Mouse (Mus musculus) heart, embryonic 11.5 days (tissue): ENCODE measurements around the gene Itpkb. TPM values are rescaled to one million over a fixed set of nuclear protein-coding genes. Genes with fewer than 3 reads are reported as not detected.

Source experiments
- ATAC-seq: fragments of 200-750 bp; cut with Nextera tagmentation; replicated peaks from 2 replicates; pipeline ENCODE4 v1.8.0; 2017; ENCODE audit warnings: moderate library complexity; ENCODE audit not compliant: insufficient number of reproducible peaks, low FRiP score, low TSS enrichment
- H3K27ac ChIP-seq: fragments of 300-500 bp; sonication (generic); 2 replicates; pipeline ENCODE4 v1.5.1; 2014; ENCODE audit warnings: mild to moderate bottlenecking, low read depth, low read length
- H3K27me3 ChIP-seq: fragments of 300-500 bp; sonication (generic); 2 replicates; pipeline ENCODE4 v1.6.1; 2014; ENCODE audit warnings: mild to moderate bottlenecking, low read length, mixed read lengths; ENCODE audit not compliant: control insufficient read depth, insufficient read depth
- H3K36me3 ChIP-seq: fragments of 300-500 bp; sonication (generic); 2 replicates; pipeline ENCODE4 v1.6.1; 2014; ENCODE audit warnings: mild to moderate bottlenecking, low read length, moderate library complexity, mixed read lengths; ENCODE audit not compliant: control insufficient read depth, insufficient read depth
- H3K4me1 ChIP-seq: fragments of 300-500 bp; sonication (generic); 2 replicates; pipeline ENCODE4 v1.6.1; 2014; ENCODE audit warnings: low read length; ENCODE audit not compliant: control insufficient read depth, insufficient read depth
- H3K4me2 ChIP-seq: fragments of 300-500 bp; sonication (generic); 2 replicates; pipeline ENCODE4 v1.6.1; 2014; ENCODE audit warnings: mild to moderate bottlenecking, moderate library complexity
- H3K4me3 ChIP-seq: fragments of 300-500 bp; sonication (generic); 2 replicates; pipeline ENCODE4 v1.5.1; 2014; ENCODE audit warnings: low read depth, low read length
- H3K9ac ChIP-seq: fragments of 300-500 bp; sonication (generic); 2 replicates; pipeline ENCODE4 v1.6.1; 2014; ENCODE audit warnings: mild to moderate bottlenecking, low read depth, low read length, moderate library complexity
- H3K9me3 ChIP-seq: fragments of 300-500 bp; sonication (generic); replicated peaks from 2 replicates; pipeline ENCODE4 v1.6.1; 2016; ENCODE audit warnings: low read length; ENCODE audit not compliant: control insufficient read depth
- WGBS: fragments of 180-500 bp; shearing (Covaris S2); extraction: QIAGEN DNeasy Blood & Tissue Kit; methylation state at CpG from one replicate; pipeline ENCODE4 v1.1.7; 2014; ENCODE audit not compliant: insufficient replicate concordance; 5-methylcytosine and 5-hydroxymethylcytosine counted together
- polyA plus RNA-seq: library from polyadenylated mRNA; unstranded; fragments of >200 nt; fragmentation: Nextera tagmentation; extraction: Ambion mirVana; gene quantifications from 2 replicates; pipeline ENCODE4 v1.2.1, GENCODE M21; 2014

Gene Itpkb
- polyA plus RNA-seq, 1 experiment from 2014 or later: 4.0 TPM

DNA sequence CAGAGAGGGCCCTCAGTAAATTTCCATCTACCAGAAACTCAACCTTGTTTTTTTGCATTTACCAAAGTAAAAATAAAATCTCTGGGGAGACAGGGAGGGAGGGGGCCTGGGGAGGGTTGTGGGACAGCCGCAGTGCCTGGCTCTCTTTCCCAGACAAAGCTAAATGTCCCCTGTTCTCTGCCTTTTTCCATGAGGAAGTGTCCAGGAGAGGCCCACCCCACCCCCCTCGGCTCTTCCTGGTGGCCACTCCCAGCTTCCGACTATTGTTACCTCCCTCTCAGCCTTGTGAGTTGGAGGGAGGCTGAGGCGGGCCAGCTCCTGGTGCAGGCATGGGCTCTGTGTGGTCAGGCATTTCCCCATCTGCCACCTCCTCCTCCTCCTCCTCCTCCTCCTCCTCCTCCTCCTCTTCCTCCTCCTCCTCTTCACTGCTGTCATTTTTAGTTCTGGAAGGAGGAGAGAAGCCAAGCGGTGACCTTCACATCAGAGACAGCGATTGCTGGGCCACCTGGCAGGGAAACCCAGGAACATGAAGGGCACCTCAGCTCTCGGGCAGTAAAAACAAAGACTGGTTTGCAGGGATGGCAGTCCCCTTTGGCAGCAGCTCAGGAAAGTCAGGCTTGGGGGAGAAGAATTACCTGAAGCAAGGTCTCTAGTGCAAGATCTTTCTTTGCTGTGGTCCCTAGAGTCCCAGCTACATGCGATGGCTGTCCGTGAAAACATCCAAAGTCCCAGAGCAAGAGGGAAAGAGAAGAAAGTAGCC is 75.5 kb downstream of the Itpkb start:
- Histone ChIP-seq H3K9me3 (no peaks in the 10 kb centered on the region), H3K4me1 (peaks cover 74% of the 10 kb centered on the region), H3K27ac (peak overlapping the region; percentile 59), H3K4me2 (no peak overlapping the region), H3K4me3 (no peak overlapping the region), H3K36me3 (no peaks in the 10 kb centered on the region), H3K27me3 (no peaks in the 10 kb centered on the region), H3K9ac (no peak overlapping the region)
- WGBS: 77% methylated on average over 9 of the region's 9 CpGs
- 0 out of 2 replicates have a peak, but pooled peaks have one; percentile 19 for ATAC-seq

GRCm38 (mm10) chr1:180406336-180407035 is 76.2 kb downstream of the Itpkb start:
- Histone ChIP-seq H3K4me2 (peak overlapping the region; percentile 58; the same call in 1 of the 2 replicates), H3K4me1 (peaks cover 77% of the 10 kb centered on the region), H3K4me3 (no peak overlapping the region), H3K27ac (no peak overlapping the region), H3K36me3 (no peaks in the 10 kb centered on the region), H3K9me3 (no peaks in the 10 kb centered on the region), H3K9ac (no peak overlapping the region), H3K27me3 (no peaks in the 10 kb centered on the region)
- 58% methylated on average over 11 of the region's 11 CpGs for WGBS
- no peak for ATAC-seq

GRCm38 (mm10) chr1:180407171-180407671 is 76.9 kb downstream of the Itpkb start:
- Histone ChIP-seq H3K4me1 (peaks cover 72% of the 10 kb centered on the region), H3K9ac (peak overlapping the region; percentile 61; the same call in 1 of the 2 replicates), H3K4me2 (peak overlapping the region; percentile 58), H3K27me3 (no peaks in the 10 kb centered on the region), H3K9me3 (no peaks in the 10 kb centered on the region), H3K36me3 (no peaks in the 10 kb centered on the region), H3K4me3 (peak overlapping the region; percentile 19; the same call in 1 of the 2 replicates), H3K27ac (no peak overlapping the region)
- WGBS: 17% methylated on average over 16 of the region's 16 CpGs
- no peak for ATAC-seq

- Histone ChIP-seq H3K4me3 (no peak overlapping the region), H3K36me3 (no peaks in the 10 kb centered on the region), H3K27ac (no peak overlapping the region), H3K9ac (peak overlapping the region; percentile 61; the same call in 1 of the 2 replicates), H3K4me1 (peaks cover 64% of the 10 kb centered on the region), H3K9me3 (no peaks in the 10 kb centered on the region), H3K27me3 (no peaks in the 10 kb centered on the region), H3K4me2 (no peak overlapping the region)
- no peak for ATAC-seq
- 68% methylated on average over 18 of the region's 18 CpGs for WGBS
Observed at GRCm38 (mm10) chr1:180407727-180408719, 77.7 kb downstream of the Itpkb start.

DNA sequence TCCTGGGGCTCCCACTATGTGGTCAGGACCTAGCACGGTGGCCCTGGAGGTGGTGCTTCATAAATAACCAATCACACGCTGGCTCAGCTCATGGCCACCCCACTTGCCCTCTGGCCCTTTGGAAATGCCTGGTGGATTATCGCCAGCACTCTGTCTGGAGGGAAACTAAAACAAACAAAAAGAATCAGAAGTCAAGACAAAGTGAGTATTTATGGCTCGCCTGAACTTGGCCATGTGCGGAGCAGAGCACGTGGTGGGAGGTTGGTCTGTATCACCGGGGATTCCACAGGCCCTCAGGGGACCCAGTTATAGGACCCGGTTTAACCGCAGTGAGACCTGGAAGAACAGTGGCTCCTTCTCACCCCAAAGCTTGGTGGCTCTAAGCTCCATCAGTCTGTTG is 78.5 kb downstream of the Itpkb start:
- Histone ChIP-seq H3K4me1 (peaks cover 56% of the 10 kb centered on the region), H3K9ac (no peak overlapping the region), H3K4me2 (no peak overlapping the region), H3K36me3 (no peaks in the 10 kb centered on the region), H3K27ac (no peak overlapping the region), H3K4me3 (no peak overlapping the region), H3K27me3 (no peaks in the 10 kb centered on the region), H3K9me3 (no peaks in the 10 kb centered on the region)
- WGBS: 47% methylated on average over 9 of the region's 9 CpGs
- no peak for ATAC-seq

DNA sequence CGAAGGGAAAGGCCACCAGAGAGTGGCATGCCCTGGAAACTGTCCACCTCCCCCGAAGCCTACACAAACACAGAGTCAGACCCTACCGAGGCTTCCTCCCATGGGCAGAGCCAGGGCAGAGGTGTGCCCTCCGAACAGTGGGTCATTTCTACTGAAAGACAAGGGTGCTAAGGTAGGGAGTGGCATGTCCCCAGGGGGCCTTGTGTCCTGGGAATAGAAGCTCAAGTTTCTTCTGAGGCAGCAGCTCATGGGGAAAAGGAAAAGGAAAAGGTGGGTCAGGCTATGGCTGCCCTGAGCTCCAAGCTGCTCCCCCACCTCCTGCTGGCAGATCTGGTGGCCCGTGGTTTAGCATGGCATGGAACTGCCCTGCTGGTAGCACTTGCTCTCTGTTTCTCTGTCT is 79.5 kb downstream of the Itpkb start:
- ATAC-seq: no peak
- H3K27me3 ChIP-seq: no peaks in the 10 kb centered on the region
- no peak overlapping the region for H3K4me2 ChIP-seq
- no peaks in the 10 kb centered on the region for H3K9me3 ChIP-seq
- H3K4me1 ChIP-seq: peaks cover 47% of the 10 kb centered on the region
- 40% methylated on average over 5 of the region's 5 CpGs for WGBS
- H3K4me3 ChIP-seq: no peak overlapping the region
- no peak overlapping the region for H3K9ac ChIP-seq
- H3K27ac ChIP-seq: no peak overlapping the region
- no peaks in the 10 kb centered on the region for H3K36me3 ChIP-seq

DNA sequence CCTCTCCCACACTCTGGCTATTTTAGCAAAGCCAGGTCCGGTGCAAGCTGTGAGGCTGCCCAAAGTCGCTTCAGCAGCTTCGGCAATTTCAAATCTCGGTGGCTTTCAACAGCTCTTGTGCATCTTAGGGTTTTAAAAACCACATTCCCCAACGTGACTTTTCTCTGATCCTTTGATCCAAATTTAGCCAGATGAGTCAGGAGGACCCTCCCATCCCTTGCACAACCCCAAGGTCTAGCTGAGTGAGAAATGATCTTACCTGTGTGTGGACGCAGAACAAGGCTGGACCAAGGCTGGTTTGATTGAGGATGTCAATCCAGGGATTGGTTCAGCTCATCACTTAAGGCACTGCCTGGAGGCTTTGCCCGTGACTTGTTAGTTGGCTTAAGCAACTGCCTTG is 80.0 kb downstream of the Itpkb start:
- Histone ChIP-seq H3K27me3 (no peaks in the 10 kb centered on the region), H3K4me1 (peaks cover 49% of the 10 kb centered on the region), H3K4me2 (no peak overlapping the region), H3K4me3 (no peak overlapping the region), H3K27ac (no peak overlapping the region), H3K9ac (no peak overlapping the region), H3K36me3 (no peaks in the 10 kb centered on the region), H3K9me3 (no peaks in the 10 kb centered on the region)
- 47% methylated on average over 7 of the region's 7 CpGs for WGBS
- no peak for ATAC-seq

GRCm38 (mm10) chr1:180415064-180415463 is 84.8 kb downstream of the Itpkb start:
- Histone ChIP-seq H3K27me3 (no peaks in the 10 kb centered on the region), H3K36me3 (no peaks in the 10 kb centered on the region), H3K9ac (no peak overlapping the region), H3K27ac (no peak overlapping the region), H3K4me1 (peaks cover 23% of the 10 kb centered on the region), H3K4me2 (no peak overlapping the region), H3K4me3 (no peak overlapping the region), H3K9me3 (no peaks in the 10 kb centered on the region)
- no peak; the same call in 1 of the 2 replicates for ATAC-seq
- WGBS: 43% methylated on average over 4 of the region's 4 CpGs
